Mouse (Mus musculus): ENCODE data around the gene Ilf3.

Gene Ilf3

DNA sequence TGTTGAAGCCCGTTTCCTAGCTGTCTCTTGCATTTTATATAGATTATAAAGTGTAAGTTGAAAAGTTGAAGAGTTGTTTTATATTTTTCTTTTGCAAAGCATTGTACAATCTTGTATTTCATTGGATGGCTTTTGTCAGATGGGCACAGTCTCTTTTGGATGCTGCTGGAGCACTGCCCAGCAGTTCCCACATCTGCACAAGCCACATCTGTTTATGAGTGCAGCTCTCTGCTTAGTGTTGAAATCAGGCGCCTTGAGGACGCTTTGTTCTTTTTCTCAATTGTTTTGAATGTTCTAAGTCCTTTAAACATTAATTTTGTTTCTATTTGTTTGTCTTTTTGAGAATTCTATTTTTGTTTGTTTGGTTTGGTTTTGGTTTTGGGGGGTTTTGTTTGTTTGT lies 70.5 kb downstream of the Ilf3 start:
- DNase-seq (ENCODE audit: low spot score in 2 of 2): no peak

DNA sequence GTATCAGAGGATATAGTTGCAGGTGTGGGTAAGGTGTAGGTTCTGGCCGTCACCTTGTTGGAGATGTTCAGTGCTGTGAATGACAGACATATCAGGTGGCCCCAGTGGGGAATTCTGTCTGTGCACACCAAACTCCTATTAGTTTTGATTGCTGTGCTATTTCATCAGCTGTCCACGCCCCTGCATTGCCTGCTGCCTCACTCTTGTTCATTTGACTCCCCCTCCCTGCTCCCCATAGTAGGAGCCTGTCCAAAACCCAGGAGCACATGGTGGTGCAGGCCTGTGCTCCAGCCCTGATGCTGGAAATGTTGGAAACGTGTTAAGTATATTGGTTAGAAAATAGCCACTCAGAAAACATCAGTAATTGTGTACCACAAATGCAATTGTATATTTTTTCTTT lies 71.8 kb downstream of the Ilf3 start:
- DNase-seq (ENCODE audit: low spot score in 2 of 2): no peak

DNA sequence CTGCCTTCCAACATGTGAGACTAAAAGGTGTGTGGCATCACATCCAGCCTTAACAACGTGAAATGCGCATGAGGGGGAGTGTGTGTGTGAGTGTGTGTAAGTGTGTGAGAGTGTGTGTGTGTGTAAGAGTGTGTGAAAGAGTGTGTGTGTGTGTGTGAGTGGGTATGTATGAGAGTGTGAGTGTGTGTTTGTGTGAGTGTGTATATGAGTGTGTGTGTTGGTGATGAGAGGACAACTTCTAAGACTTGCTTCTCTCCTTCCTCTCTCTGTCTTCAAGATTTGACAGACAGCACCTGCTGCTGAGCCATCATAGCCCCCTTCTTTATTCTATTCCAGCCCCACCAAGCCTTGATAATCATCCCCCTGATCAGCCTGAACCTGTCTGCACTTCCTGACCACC lies 72.2 kb downstream of the Ilf3 start:
- no peak for DNase-seq (ENCODE audit: low spot score in 2 of 2)

DNA sequence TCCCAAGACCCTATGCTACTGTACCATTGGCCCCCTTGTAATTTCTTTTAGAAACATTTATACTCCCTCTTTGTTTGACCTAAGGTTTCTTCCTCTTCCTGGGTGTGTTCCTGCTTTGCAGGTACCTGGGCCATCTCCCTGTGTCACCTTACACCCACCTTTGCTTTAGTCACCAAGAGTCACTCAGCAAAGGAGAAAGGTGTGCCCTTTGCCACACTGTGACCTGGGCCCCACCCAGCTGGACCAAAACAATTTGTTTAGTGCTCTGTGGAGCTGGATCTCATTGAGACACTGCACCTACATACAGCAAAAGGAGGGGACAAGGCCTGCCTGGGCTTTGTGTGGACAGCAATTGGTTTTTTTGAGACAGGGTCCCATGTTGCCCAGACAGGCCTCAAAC lies 72.7 kb downstream of the Ilf3 start:
- DNase-seq (ENCODE audit: low spot score in 2 of 2): no peak

DNA sequence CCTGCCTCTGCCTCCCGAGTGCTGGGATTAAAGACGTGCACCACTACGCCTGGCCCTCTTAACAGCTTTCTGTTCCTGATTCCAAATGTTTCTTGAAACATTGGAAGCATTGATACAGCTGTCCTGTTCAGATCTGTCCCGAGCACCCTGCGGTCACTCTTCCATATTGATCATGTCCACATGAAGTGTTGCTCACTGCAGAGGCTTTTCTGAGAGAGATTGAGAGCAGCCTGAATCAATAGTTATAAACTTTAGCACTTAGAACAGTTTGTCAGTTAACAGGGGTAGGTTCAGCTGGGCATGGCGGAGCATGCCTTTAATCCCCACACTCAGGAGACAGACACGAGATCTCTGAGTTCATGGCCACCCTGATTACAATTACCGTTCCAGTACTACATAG lies 76.2 kb downstream of the Ilf3 start:
- DNase-seq (ENCODE audit: low spot score in 2 of 2): no peak

DNA sequence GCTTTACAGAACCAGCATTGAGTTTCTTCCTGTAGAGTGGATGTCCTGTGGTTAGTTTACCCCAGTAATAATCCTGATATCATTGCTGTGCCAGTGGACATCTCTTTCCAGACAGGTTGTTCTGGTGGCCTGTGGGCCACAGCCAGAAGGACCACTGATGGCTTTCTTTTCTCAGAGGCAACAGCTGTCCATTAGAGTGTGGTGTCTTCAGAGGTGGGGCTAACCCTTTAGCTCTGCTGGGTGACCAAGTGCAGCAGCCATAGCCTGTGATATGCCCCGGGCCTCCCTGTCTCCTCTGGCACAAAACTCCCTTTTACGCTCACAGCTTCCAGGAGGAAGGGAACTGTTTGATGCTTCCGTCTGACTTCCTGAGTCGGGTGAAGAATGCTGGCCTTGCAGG lies 76.9 kb downstream of the Ilf3 start:
- DNase-seq (ENCODE audit: low spot score in 2 of 2): no peak

DNA sequence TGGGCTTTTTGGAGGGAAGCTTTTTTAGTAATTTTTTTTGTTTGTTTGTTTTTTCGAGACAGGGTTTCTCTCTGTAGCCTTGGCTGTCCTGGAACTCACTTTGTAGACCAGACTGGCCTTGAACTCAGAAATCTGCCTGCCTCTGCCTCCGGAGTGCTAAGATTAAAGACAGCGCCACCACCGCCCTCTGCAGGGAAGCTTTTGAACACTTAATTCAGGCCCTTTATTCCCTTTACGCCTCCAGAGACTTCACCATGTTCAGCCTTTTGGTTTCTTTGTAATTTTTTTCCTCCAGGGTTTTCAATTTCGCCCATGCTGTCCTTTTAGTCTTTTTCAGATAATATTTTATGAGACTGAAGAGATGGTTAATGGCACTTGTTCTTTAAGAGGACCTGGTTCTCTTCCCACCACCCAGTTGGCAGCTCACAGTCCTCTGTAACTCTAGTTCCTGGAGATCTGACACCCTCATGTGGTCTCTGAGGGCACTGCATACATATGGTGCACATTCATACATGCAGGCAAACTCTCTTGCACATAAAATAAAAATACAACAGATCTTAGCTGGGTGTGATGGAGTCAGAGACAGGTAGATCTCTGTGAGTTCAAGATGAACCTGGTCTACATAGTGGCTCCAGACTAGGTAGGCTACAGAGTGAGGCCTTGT lies 77.5 kb downstream of the Ilf3 start:
- no peak for DNase-seq (ENCODE audit: low spot score in 2 of 2)

DNA sequence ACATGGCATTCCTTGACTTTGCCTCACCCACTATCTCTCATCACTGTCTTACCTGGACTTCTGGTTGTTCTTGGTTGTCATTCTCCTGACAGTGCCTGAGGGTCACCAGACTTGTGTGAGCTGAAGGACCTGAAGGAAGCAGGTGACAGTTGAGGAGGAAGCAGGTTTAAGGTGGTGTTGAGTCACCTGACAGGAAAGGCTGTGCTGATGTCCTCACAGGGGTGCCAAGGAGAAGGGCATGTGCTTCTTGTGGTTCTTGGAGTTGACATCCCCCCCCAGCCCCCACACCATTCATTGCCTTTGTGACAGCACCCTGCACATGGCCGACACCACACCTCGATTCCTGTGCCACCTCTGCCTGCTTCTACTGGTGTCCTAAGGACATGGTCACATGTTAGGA lies 80.1 kb downstream of the Ilf3 start:
- no peak for DNase-seq (ENCODE audit: low spot score in 2 of 2)

DNA sequence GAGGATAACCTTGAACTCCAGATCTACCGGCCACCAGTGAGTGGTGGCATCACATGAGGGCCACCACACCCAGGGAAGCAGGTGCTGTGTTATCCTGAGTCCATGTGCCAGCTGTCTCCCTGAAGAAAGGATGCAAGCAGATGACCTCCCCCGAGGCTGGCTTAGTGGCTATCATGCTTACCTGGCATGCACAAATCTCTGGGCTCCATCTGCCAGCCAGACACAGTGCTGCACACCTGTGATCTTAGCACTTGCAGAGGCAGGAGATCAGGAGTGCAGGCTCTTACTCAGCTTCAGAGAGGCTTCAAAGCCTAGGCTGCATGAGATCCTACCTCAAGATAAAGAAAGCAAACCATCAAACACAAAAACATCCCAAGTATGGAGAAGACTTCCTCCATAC lies 82.0 kb downstream of the Ilf3 start:
- no peak for DNase-seq (ENCODE audit: low spot score in 2 of 2)

DNA sequence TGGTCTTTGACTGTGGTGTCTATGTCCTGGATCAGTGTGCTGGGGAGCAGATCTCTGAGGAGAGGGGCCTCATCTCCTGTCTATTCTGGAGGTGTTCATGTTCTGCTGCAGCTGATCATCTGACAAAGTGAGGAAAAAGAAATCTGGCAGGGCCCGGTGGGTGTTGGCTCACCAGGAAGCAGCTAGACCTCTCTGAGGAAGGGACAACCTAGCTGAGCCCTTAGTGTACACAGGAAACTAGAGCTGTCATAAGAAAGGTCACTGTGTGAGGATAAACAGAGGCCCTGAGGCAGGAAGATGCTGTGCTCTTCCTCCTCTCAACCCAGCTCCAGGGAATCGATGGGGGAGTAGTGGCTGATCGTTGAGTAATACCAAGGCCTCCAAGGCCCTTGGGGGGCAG lies 82.6 kb downstream of the Ilf3 start:
- no peak for DNase-seq (ENCODE audit: low spot score in 2 of 2)

DNA sequence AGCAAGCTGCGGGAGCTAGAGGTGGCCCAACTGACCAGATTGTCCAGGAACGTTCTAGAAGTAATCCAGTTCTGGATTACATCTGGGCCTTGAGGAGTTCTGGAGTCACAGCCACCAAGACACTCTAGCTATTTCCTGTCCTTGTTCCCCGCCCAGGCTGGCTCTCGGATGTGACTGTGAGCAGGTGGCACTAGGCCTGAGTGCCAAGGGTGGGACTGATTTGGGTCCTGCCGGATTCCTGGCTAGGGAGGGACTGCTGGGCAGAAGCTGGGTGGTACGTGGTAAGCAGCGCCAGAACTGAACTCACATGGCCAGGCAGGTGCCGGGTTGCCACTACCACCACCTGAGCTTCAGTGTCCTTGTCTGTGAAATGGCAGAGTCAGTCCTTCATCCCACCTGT lies 83.7 kb downstream of the Ilf3 start:
- peak in 1 of 2 experiments; percentile 30 for DNase-seq (ENCODE audit: low spot score in 2 of 2)

DNA sequence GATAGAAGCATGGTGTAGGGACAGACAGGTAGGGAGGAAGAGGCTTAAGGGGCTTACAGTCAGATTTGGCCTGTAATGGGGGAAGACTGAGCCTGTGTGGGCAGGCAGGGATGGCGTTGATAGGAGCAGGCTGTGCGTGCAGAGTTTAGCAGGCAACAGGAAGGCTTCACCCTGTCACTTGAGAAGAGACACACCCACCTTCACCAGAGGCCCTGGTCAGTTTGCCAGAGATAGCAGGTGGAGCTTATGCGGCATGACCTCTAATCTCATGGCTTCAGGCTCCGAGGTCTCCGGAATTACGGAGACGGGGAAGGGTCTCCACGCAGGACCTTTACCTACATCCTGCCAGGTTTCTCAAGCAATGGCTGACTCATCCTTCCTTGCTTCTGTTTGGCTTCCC lies 84.2 kb downstream of the Ilf3 start:
- DNase-seq (ENCODE audit: low spot score in 2 of 2): no peak

DNA sequence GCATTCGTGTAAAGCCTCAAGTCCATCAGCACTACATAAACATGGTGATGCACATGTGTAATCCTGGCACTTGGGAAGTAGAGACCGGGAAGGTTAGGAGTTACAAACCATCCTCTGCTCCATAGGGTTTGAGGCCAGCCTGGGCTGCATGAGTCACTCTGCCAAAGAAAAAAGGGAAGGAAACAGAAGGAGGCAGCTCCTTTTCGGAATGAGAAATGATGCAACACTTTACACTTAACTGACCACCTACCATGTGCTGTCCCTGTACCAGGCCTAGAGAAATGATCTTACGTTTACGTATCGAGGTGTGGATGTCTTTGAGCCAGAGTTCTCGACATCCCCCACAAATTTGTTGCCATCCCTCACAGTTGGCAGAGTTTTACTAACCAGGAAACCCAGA lies 85.3 kb downstream of the Ilf3 start:
- DNase-seq (ENCODE audit: low spot score in 2 of 2): no peak

DNA sequence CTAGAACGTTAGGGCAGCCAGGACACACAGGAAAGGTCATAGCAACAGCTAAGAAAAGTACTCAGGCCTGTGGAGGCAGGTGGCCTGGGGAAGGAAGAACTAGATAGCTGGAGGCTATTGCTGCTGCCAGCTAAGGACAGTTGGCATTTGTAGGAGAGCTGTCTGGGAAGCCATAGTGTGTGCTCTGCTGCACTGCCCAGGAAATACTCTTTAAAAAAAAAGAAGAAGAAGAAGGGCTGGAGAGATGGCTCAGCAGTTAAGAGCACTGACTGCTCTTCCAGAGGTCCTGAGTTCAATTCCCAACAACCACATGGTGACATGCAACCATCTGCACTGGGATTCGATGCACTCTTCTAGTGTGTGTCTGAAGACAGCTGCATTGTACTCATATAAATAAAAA lies 85.8 kb downstream of the Ilf3 start:
- no peak for DNase-seq (ENCODE audit: low spot score in 2 of 2)

DNA sequence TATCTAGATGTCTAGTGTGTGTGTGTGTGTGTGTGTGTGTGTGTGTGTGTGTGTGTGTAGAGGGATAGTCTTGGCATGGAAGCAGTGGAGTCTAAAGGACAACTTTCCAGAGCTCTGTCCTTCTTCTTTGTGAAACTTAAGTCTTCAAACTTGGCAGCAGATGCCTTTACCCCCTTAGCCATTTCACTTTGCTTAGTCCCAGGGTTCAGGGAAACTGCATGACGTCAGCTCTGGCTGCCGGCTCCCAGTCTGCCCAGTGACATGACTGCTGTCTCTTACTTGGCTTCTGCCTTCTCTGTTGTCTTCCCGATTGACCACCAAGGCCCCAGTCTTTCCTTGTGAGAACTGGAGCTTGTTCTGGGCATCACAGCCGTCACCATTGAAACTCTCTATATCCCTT lies 86.9 kb downstream of the Ilf3 start:
- no peak for DNase-seq (ENCODE audit: low spot score in 2 of 2)
